Mouse (Mus musculus): Measurements from ENCODE around the gene Cbx5.

DNA sequence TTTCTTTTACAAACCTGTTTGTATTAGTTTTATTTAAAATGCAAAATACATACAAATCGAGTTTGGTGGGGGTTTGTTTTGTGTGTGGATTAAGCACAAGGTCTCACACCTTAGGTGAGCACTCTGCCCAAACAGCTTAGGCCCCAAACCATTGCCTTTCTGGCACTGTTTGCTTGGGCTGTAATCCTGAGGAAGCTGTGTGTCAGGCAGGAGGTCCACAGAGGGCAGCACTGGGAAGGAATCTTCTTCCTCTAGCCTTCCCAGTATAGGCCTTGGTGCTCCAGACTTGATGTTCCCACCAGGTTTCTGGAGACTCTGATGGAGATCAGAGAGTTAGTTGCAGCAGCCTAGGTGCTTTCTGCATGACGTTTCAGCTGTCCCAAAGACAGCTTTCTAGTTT is 45.0 kb upstream of the Cbx5 start:
- TF ChIP-seq CTCF (IDR thresholded peaks at IDR 0.05; ENCODE audit: insufficient read depth, low read depth, low read length) (no peak), POLR2A (IDR thresholded peaks at IDR 0.05; ENCODE audit: insufficient read depth, low read depth, low read length) (no peak)

Measured in olfactory bulb, adult 2 months (tissue).